Mouse (Mus musculus): ENCODE measurements around the gene Aifm1. TPM values are rescaled to one million over a fixed set of nuclear protein-coding genes. Genes with fewer than 3 reads are reported as not detected.

Aifm1 gene
- polyA plus RNA-seq, 1 experiment from 2014 or later = 97.1 TPM

DNA sequence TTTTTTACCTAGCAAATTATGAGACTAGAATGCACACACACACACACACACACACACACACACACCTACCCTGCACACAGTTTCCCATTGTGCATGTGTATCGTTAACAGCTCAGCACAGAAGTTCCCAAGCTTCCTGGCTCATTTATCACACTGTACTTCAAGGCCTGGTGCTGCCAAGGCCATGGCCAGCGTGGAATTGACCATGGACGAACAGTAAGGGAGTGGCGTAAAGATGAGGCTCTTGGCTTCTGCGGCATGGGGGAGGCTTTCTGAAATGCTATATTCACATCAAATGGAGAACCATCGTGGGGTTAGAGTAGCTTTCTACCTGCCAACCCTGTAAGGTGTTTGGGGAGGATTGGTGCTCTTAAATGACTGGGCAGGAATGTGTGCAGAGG lies 48.9 kb downstream of the Aifm1 start:
- H3K4me2 ChIP-seq (ENCODE audit: low read depth, low read length) = no peak overlapping the region
- H3K4me1 ChIP-seq (ENCODE audit: control insufficient read depth, insufficient read depth, low read length) = no peaks in the 10 kb centered on the region
- WGBS = 92% methylated on average over 6 of the region's 6 CpGs
- H3K27me3 ChIP-seq (ENCODE audit: control insufficient read depth, insufficient read depth, low read length) = no peaks in the 10 kb centered on the region
- H3K9ac ChIP-seq (replicated peaks; ENCODE audit: low read length) = no peak overlapping the region
- no peak for ATAC-seq (replicated peaks; ENCODE audit: insufficient number of reproducible peaks, low FRiP score, low TSS enrichment, low read depth)
- H3K27ac ChIP-seq (replicated peaks; ENCODE audit: low read depth, low read length) = no peak overlapping the region
- no peak overlapping the region for H3K4me3 ChIP-seq (ENCODE audit: low read depth, low read length)
- no peak for DNase-seq (ENCODE audit: low spot score)
- H3K9me3 ChIP-seq (replicated peaks; ENCODE audit: control insufficient read depth, low read length) = no peaks in the 10 kb centered on the region
- no peaks in the 10 kb centered on the region for H3K36me3 ChIP-seq (replicated peaks; ENCODE audit: control insufficient read depth, insufficient read depth, low read depth, low read length)

DNA sequence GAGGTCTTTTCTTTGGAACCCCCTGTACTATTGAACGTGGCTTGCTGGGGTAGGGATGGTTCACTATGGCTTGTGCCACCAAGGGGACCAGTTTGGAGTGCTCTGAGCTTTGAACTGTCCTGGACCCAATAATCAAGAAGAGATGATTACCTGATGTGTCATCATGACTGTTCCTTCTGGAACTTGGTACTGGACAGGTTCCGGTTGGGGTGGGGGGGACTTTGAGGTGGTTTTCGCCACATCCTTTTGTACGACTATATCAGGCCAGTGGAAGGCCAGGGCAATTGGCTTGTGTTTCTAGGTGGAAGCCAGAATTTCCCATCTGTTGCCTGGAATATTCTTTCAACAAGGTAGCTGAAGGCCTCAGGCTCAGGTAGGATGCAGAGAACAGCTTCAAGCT lies 49.7 kb downstream of the Aifm1 start:
- 83% methylated on average over 4 of the region's 4 CpGs for WGBS
- Histone ChIP-seq H3K4me1 (ENCODE audit: control insufficient read depth, insufficient read depth, low read length) (no peaks in the 10 kb centered on the region), H3K27ac (replicated peaks; ENCODE audit: low read depth, low read length) (no peak overlapping the region), H3K4me2 (ENCODE audit: low read depth, low read length) (no peak overlapping the region), H3K9ac (replicated peaks; ENCODE audit: low read length) (no peak overlapping the region), H3K27me3 (ENCODE audit: control insufficient read depth, insufficient read depth, low read length) (no peaks in the 10 kb centered on the region), H3K4me3 (ENCODE audit: low read depth, low read length) (no peak overlapping the region), H3K36me3 (replicated peaks; ENCODE audit: control insufficient read depth, insufficient read depth, low read depth, low read length) (no peaks in the 10 kb centered on the region), H3K9me3 (replicated peaks; ENCODE audit: control insufficient read depth, low read length) (no peaks in the 10 kb centered on the region)
- DNase-seq (ENCODE audit: low spot score) = no peak
- ATAC-seq (replicated peaks; ENCODE audit: insufficient number of reproducible peaks, low FRiP score, low TSS enrichment, low read depth) = no peak

DNA sequence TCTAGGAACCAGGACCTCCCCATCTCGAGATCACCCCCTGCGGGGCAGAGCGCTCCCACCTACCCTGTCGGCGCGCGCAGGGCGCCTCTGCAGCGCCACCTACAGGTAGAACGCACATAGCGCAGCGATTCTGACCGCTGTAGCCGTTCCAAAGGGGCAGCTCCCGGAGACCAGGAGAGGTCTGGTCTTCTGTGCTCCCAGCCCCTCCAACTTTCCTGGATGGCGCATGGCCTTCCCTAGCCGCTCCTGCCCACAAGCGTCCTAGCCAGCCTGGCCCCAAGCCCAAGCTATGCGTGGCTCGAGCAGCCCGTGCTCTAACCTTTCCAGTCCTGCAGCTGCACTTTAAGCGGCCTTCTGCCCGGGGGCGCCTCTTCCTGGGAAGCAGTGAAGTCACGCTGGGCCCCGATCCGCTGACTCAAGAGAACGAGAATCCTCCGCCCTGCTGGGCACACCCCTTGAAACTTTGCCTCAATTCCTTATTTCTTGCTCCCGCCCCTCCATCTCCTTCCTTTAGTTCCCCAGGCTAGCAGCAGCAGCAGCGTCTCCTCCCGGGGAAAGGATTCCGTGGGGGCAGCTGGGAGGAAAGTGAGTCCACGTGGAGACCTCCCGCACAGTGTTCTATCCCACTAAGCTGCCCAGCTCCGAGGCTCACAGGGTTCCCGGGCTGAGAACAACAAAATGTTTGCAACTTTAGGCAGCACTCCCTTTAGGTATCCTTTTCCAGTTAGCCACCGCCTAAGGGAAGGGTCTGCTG lies 50.4 kb downstream of the Aifm1 start, which contains the start of gene Elf4:
Elf4 (minus strand) TSS at position 379 of the 754 bp plus-strand sequence.
- Histone ChIP-seq H3K4me1 (ENCODE audit: control insufficient read depth, insufficient read depth, low read length) (no peaks in the 10 kb centered on the region), H3K4me2 (ENCODE audit: low read depth, low read length) (peak within 1 kb of the TSS; percentile 51), H3K9ac (replicated peaks; ENCODE audit: low read length) (peak within 1 kb of the TSS; percentile 52), H3K36me3 (replicated peaks; ENCODE audit: control insufficient read depth, insufficient read depth, low read depth, low read length) (no peaks in the 10 kb centered on the region), H3K9me3 (replicated peaks; ENCODE audit: control insufficient read depth, low read length) (no peaks in the 10 kb centered on the region), H3K27me3 (ENCODE audit: control insufficient read depth, insufficient read depth, low read length) (no peaks in the 10 kb centered on the region), H3K4me3 (ENCODE audit: low read depth, low read length) (peak within 1 kb of the TSS; percentile 31), H3K27ac (replicated peaks; ENCODE audit: low read depth, low read length) (no peak within 1 kb of the TSS)
- DNase-seq (ENCODE audit: low spot score) (peak; percentile 78), ATAC-seq (replicated peaks; ENCODE audit: insufficient number of reproducible peaks, low FRiP score, low TSS enrichment, low read depth) (peak; percentile 88)
- WGBS = 17% methylated on average over 37 of the region's 38 CpGs

DNA sequence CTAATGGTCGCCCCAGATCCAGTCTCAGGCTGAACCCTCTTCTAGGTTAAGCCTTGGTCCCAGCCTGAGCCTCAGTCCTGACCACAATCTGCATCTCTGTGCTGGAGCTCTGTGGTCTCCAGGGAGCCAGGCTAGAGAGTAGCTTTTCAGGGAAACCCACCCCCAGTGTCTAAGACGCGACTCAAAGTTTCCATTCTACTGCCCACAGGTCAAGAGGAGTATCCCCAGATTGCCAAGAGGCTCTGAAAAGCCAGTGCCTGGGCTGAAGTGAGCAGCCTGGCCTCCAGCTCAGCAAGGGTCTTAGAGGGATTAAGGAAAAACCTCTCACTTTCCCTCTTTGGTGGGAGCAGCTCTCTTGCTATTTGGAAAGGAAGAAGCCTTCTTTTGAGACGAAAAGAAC lies 51.1 kb downstream of the Aifm1 start:
- Histone ChIP-seq H3K36me3 (replicated peaks; ENCODE audit: control insufficient read depth, insufficient read depth, low read depth, low read length) (no peaks in the 10 kb centered on the region), H3K4me3 (ENCODE audit: low read depth, low read length) (no peak overlapping the region), H3K27ac (replicated peaks; ENCODE audit: low read depth, low read length) (no peak overlapping the region), H3K9me3 (replicated peaks; ENCODE audit: control insufficient read depth, low read length) (no peaks in the 10 kb centered on the region), H3K4me2 (ENCODE audit: low read depth, low read length) (peak overlapping the region; percentile 51; the same call in 1 of the 2 replicates), H3K9ac (replicated peaks; ENCODE audit: low read length) (no peak overlapping the region), H3K4me1 (ENCODE audit: control insufficient read depth, insufficient read depth, low read length) (no peaks in the 10 kb centered on the region), H3K27me3 (ENCODE audit: control insufficient read depth, insufficient read depth, low read length) (no peaks in the 10 kb centered on the region)
- DNase-seq (ENCODE audit: low spot score) (no peak), ATAC-seq (replicated peaks; ENCODE audit: insufficient number of reproducible peaks, low FRiP score, low TSS enrichment, low read depth) (no peak)
- WGBS = 11% methylated on average over 4 of the region's 4 CpGs

DNA sequence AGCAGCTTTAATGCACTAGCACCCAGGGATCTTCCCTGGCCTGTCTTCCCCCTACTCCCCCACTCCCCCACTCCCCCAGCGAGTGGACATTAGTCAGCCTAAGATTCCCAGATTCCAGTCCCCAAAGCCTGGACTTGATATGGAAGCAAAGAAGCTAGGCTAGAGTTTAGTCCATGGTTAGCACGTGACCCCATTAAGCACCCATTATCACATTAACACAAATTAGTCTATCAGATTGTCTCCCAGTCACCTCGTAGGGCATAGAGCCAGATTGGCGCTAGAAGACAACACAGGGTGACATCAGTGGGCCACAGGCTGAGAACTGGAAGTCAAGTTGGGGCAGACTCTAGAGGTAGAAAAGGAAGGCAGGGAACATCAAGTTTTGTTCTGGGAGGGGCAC lies 52.4 kb downstream of the Aifm1 start:
- Histone ChIP-seq H3K36me3 (replicated peaks; ENCODE audit: control insufficient read depth, insufficient read depth, low read depth, low read length) (no peaks in the 10 kb centered on the region), H3K4me2 (ENCODE audit: low read depth, low read length) (no peak overlapping the region), H3K27ac (replicated peaks; ENCODE audit: low read depth, low read length) (no peak overlapping the region), H3K9ac (replicated peaks; ENCODE audit: low read length) (no peak overlapping the region), H3K4me3 (ENCODE audit: low read depth, low read length) (no peak overlapping the region), H3K4me1 (ENCODE audit: control insufficient read depth, insufficient read depth, low read length) (no peaks in the 10 kb centered on the region), H3K27me3 (ENCODE audit: control insufficient read depth, insufficient read depth, low read length) (no peaks in the 10 kb centered on the region), H3K9me3 (replicated peaks; ENCODE audit: control insufficient read depth, low read length) (no peaks in the 10 kb centered on the region)
- WGBS = 78% methylated on average over 4 of the region's 4 CpGs
- DNase-seq (ENCODE audit: low spot score) (no peak), ATAC-seq (replicated peaks; ENCODE audit: insufficient number of reproducible peaks, low FRiP score, low TSS enrichment, low read depth) (no peak)

DNA sequence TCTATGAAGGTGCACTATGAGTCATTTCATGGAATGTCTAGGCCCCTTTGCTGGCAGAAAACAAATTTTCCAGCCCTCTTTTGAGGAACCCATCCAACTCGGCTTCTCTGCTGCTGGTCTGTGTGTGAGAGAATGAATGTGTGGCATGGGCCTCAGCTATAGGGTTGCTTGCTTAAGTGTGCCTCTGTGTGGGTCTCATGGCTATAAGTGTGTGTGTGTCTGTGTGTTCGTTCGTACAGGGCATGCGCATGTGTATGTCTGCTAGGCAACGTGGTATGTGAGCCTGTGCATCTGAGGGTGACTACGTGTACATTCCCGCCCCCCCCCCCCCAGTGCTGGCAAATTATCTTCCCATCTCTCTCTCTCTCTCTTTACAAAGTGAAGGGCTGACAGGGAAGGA lies 52.9 kb downstream of the Aifm1 start:
- Histone ChIP-seq H3K9ac (replicated peaks; ENCODE audit: low read length) (no peak overlapping the region), H3K4me3 (ENCODE audit: low read depth, low read length) (no peak overlapping the region), H3K36me3 (replicated peaks; ENCODE audit: control insufficient read depth, insufficient read depth, low read depth, low read length) (no peaks in the 10 kb centered on the region), H3K27ac (replicated peaks; ENCODE audit: low read depth, low read length) (no peak overlapping the region), H3K9me3 (replicated peaks; ENCODE audit: control insufficient read depth, low read length) (no peaks in the 10 kb centered on the region), H3K4me1 (ENCODE audit: control insufficient read depth, insufficient read depth, low read length) (no peaks in the 10 kb centered on the region), H3K4me2 (ENCODE audit: low read depth, low read length) (no peak overlapping the region), H3K27me3 (ENCODE audit: control insufficient read depth, insufficient read depth, low read length) (no peaks in the 10 kb centered on the region)
- no peak for ATAC-seq (replicated peaks; ENCODE audit: insufficient number of reproducible peaks, low FRiP score, low TSS enrichment, low read depth)
- WGBS = 83% methylated on average over 6 of the region's 7 CpGs
- no peak for DNase-seq (ENCODE audit: low spot score)

DNA sequence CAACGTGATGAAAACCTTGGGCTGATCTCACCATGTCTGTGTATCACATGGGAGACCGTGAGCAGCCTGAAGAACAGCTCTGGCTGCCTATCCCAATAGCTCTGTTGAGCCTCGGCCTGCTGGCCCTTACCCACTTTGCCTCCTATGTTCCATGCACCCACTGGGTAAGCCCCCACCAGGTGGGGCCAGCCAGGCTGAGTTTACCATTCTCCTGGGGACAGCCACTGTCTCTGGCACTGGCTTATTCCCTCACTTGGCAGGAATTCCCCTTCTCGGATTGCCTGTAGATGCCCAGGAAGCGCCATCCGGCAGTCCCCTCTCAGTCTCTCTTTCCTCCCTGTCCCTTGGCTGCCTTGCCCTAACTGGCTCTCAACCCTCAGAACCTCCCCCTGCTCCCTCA lies 56.4 kb downstream of the Aifm1 start:
- no peaks in the 10 kb centered on the region for H3K4me1 ChIP-seq (ENCODE audit: control insufficient read depth, insufficient read depth, low read length)
- H3K4me3 ChIP-seq (ENCODE audit: low read depth, low read length) = no peak overlapping the region
- no peaks in the 10 kb centered on the region; the same call in 1 of the 2 replicates for H3K27me3 ChIP-seq (ENCODE audit: control insufficient read depth, insufficient read depth, low read length)
- 58% methylated on average over 6 of the region's 6 CpGs for WGBS
- DNase-seq (ENCODE audit: low spot score) = no peak
- no peak overlapping the region for H3K9ac ChIP-seq (replicated peaks; ENCODE audit: low read length)
- no peaks in the 10 kb centered on the region for H3K9me3 ChIP-seq (replicated peaks; ENCODE audit: control insufficient read depth, low read length)
- no peak for ATAC-seq (replicated peaks; ENCODE audit: insufficient number of reproducible peaks, low FRiP score, low TSS enrichment, low read depth)
- no peak overlapping the region for H3K27ac ChIP-seq (replicated peaks; ENCODE audit: low read depth, low read length)
- H3K36me3 ChIP-seq (replicated peaks; ENCODE audit: control insufficient read depth, insufficient read depth, low read depth, low read length) = no peaks in the 10 kb centered on the region
- no peak overlapping the region for H3K4me2 ChIP-seq (ENCODE audit: low read depth, low read length)

DNA sequence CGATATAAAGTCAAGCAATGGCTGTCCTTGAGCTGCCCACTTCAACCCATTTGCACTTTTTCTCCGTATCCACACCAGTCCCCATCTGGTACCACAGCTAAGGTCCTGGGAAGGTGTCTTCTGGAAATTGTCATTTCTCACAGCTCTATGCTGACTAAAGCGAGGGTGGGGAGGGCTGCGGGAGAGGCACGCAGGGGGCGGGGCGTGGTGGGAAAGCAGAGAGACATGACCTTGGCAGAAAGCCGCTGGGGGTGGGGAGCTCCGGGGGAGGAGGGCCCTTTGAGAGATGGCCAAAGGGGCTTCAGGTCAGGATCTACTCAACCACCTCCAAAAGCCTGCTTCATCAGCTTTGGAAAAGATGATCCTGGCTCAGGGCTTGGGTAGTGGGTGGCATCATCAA lies 58.3 kb downstream of the Aifm1 start:
- no peak for ATAC-seq (replicated peaks; ENCODE audit: insufficient number of reproducible peaks, low FRiP score, low TSS enrichment, low read depth)
- H3K27ac ChIP-seq (replicated peaks; ENCODE audit: low read depth, low read length) = no peak overlapping the region
- no peaks in the 10 kb centered on the region; the same call in 1 of the 2 replicates for H3K27me3 ChIP-seq (ENCODE audit: control insufficient read depth, insufficient read depth, low read length)
- H3K4me3 ChIP-seq (ENCODE audit: low read depth, low read length) = no peak overlapping the region
- WGBS = 29% methylated on average over 9 of the region's 9 CpGs
- no peak overlapping the region for H3K4me2 ChIP-seq (ENCODE audit: low read depth, low read length)
- no peaks in the 10 kb centered on the region for H3K9me3 ChIP-seq (replicated peaks; ENCODE audit: control insufficient read depth, low read length)
- no peaks in the 10 kb centered on the region for H3K4me1 ChIP-seq (ENCODE audit: control insufficient read depth, insufficient read depth, low read length)
- no peak overlapping the region for H3K9ac ChIP-seq (replicated peaks; ENCODE audit: low read length)
- no peaks in the 10 kb centered on the region for H3K36me3 ChIP-seq (replicated peaks; ENCODE audit: control insufficient read depth, insufficient read depth, low read depth, low read length)
- no peak for DNase-seq (ENCODE audit: low spot score)

Measured in embryonic facial prominence, embryonic 11.5 days (tissue).